Mouse (Mus musculus) lung, postnatal 0 days (tissue): ENCODE data around the gene Samsn1.

Source experiments
- CTCF ChIP-seq: IDR thresholded peaks from 2 replicates; pipeline ENCODE4 v1.5.1; 2016; ENCODE audit warnings: antibody characterized with exemption, mild to moderate bottlenecking
- EP300 ChIP-seq: IDR thresholded peaks from 2 replicates; pipeline ENCODE4 v1.6.1; 2016; ENCODE audit warnings: antibody characterized with exemption, mild to moderate bottlenecking, control low read depth

DNA sequence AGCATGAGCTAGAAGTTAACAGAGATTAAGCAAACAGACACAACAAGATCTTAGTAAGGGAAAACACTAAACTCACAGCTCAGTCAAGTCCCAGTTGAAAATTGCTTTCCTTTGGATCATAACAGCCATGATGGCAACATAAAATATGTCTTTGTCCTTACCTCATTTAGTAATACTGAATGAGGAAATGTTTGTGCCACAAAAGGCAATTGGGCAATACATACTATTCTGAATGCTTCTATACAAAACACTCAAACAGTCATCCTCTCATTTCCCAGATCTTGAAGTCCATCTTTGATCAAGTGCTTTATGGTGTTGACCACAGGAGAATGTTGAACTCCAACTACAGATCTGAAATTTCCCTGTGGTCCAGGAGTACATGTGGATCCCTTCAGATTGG is 88.7 kb downstream of the Samsn1 start:
- TF ChIP-seq EP300 (no peak), CTCF (no peak)
